In the genomic region with DNA sequence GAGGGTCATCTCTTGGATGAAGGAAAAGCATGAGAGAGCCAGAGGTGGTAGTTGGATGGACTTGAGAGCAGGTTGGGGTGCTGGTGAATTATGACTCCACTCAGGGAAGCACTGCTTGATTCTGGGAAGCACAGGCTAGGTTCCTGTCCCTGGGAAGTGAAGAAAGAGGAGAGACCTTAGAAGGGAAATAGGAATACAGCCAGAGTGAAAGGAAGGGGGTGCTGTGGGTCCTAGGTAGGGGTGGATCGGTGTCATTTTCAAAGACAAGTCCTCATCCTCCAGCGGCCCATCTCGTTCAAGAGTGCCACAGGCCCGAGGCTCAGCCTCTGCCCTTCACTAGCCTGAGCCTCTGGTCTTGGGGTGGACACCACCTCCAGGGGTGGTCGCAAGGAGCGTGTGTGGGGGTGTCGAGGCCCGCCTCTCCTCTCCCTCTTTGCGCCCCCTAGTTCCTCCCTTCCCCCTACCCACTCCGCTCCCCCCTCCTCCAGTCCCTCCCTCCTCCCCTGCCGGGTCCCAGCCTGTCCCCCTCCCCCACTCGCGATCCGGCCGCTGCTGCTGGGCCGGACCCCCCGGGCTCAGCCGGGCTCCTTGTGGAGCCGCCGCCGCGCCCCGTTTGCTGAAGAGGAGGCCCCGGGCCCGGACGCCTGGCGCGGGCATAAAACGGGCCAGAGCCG, we compare ENCODE assay signal across 8 mouse cellular contexts. TPM values are rescaled to one million over a fixed set of nuclear protein-coding genes. Genes with fewer than 3 reads are reported as not detected.
DNase-seq lines count a peak whose midpoint lies in the region; ATAC-seq and TF ChIP-seq lines count a peak whose summit lies in the region.

No protein-coding gene starts in this region.

- peaks cover 32% of the 10 kb centered on the region for H3K27me3 ChIP-seq in kidney, embryonic 16.5 days (ENCODE audit: insufficient read depth, low read length)
- H3K27me3 ChIP-seq in liver, embryonic 12.5 days (replicated peaks): peaks cover 90% of the 10 kb centered on the region
- no peaks in the 10 kb centered on the region for H3K27me3 ChIP-seq in stomach, postnatal 0 days (ENCODE audit: control insufficient read depth, insufficient read depth, low read length)

- WGBS in kidney, embryonic 16.5 days: 0% methylated on average over 28 of the region's 30 CpGs
- WGBS in liver, embryonic 12.5 days (ENCODE audit: insufficient replicate concordance): 3% methylated on average over 30 of the region's 30 CpGs
- 2% methylated on average over 15 of the region's 30 CpGs for WGBS in stomach, postnatal 0 days

- peaks cover 28% of the 10 kb centered on the region for H3K4me1 ChIP-seq in kidney, embryonic 16.5 days (ENCODE audit: insufficient read depth, low read length)
- no peaks in the 10 kb centered on the region for H3K4me1 ChIP-seq in embryonic fibroblast, embryonic 13.5 days (ENCODE audit: control insufficient read depth, insufficient read depth, low read length)
- peaks cover 21% of the 10 kb centered on the region for H3K4me1 ChIP-seq in liver, embryonic 12.5 days
- H3K4me1 ChIP-seq in stomach, postnatal 0 days (replicated peaks; ENCODE audit: control insufficient read depth, insufficient read depth): no peaks in the 10 kb centered on the region

- peak overlapping the region; percentile 100 for H3K4me2 ChIP-seq in kidney, embryonic 16.5 days (replicated peaks; ENCODE audit: low read depth, low read length)
- peak overlapping the region; percentile 73 for H3K4me2 ChIP-seq in liver, embryonic 12.5 days
- peak overlapping the region; percentile 98 for H3K4me2 ChIP-seq in stomach, postnatal 0 days (replicated peaks; ENCODE audit: low read depth)

- DNase-seq in kidney, postnatal 25 days: no peak
- peak; percentile 60 for DNase-seq in brain, adult 2 months (ENCODE audit: low read depth, low spot score)
- no peak for DNase-seq in stomach, postnatal 0 days (ENCODE audit: low spot score)
- DNase-seq in ovary, postnatal 14 days (ENCODE audit: low spot score): no peak

- no peaks in the 10 kb centered on the region for H3K9me3 ChIP-seq in kidney, embryonic 16.5 days (ENCODE audit: low read length)
- H3K9me3 ChIP-seq in liver, embryonic 12.5 days (replicated peaks): no peaks in the 10 kb centered on the region
- H3K9me3 ChIP-seq in stomach, postnatal 0 days (ENCODE audit: control insufficient read depth, low read length): no peaks in the 10 kb centered on the region

- H3K27ac ChIP-seq in kidney, embryonic 16.5 days (ENCODE audit: low read length): peak overlapping the region; percentile 80
- no peak overlapping the region for H3K27ac ChIP-seq in embryonic fibroblast, embryonic 13.5 days (ENCODE audit: insufficient read depth, low read length)
- H3K27ac ChIP-seq in liver, embryonic 12.5 days: no peak overlapping the region
- peak overlapping the region; percentile 86 for H3K27ac ChIP-seq in stomach, postnatal 0 days (replicated peaks)

- peak overlapping the region; percentile 80 for H3K9ac ChIP-seq in kidney, embryonic 16.5 days (replicated peaks; ENCODE audit: low read length)
- H3K9ac ChIP-seq in liver, embryonic 12.5 days: peak overlapping the region; percentile 52
- H3K9ac ChIP-seq in stomach, postnatal 0 days (ENCODE audit: low read length): peak overlapping the region; percentile 74

- peak overlapping the region; percentile 68 for H3K4me3 ChIP-seq in kidney, embryonic 16.5 days (ENCODE audit: low read length)
- H3K4me3 ChIP-seq in embryonic fibroblast, embryonic 13.5 days (ENCODE audit: insufficient read depth, low read length): peak overlapping the region; percentile 44; the same call in 1 of the 2 replicates
- peak overlapping the region; percentile 51 for H3K4me3 ChIP-seq in liver, embryonic 12.5 days
- peak overlapping the region; percentile 62 for H3K4me3 ChIP-seq in stomach, postnatal 0 days (ENCODE audit: low read depth, low read length)

- TF ChIP-seq CTCF in embryonic fibroblast, embryonic 13.5 days (IDR thresholded peaks at IDR 0.05; ENCODE audit: borderline replicate concordance, insufficient read depth, low read length): no peak
- no peak; the same call in 1 of the 2 replicates for TF ChIP-seq CTCF in stomach, postnatal 0 days (IDR thresholded peaks at IDR 0.05; ENCODE audit: low read depth)

- ATAC-seq in kidney, embryonic 16.5 days (ENCODE audit: low FRiP score, low TSS enrichment): peak; percentile 53
- no peak for ATAC-seq in liver, embryonic 12.5 days
- peak; percentile 5; the same call in 1 of the 2 replicates for ATAC-seq in stomach, postnatal 0 days (ENCODE audit: low FRiP score, low TSS enrichment)
- no peak for ATAC-seq in CD4-positive, CD25-positive, alpha-beta regulatory T cell, adult 4 months

- no peaks in the 10 kb centered on the region for H3K36me3 ChIP-seq in kidney, embryonic 16.5 days (ENCODE audit: insufficient read depth, low read length)
- H3K36me3 ChIP-seq in liver, embryonic 12.5 days: no peaks in the 10 kb centered on the region
- H3K36me3 ChIP-seq in stomach, postnatal 0 days (ENCODE audit: control insufficient read depth, insufficient read depth, low read length): no peaks in the 10 kb centered on the region

- TF ChIP-seq POLR2A in embryonic fibroblast, embryonic 13.5 days (IDR thresholded peaks at IDR 0.05; ENCODE audit: low read depth, low read length): no peak; the same call in 1 of the 2 replicates

- TF ChIP-seq EP300 in stomach, postnatal 0 days (optimal IDR thresholded peaks at IDR 0.05): no peak

RNA-seq across cellular contexts. Expression of gene Chrd, which starts 0.5 kb away (rescaled TPM):
- polyA plus RNA-seq in kidney, embryonic 16.5 days (2015; fragmentation: Nextera tagmentation; extraction: Ambion mirVana): 5.4 and 5.9 TPM in 2 replicates
- polyA plus RNA-seq in embryonic fibroblast, embryonic 13.5 days (2011; ENCODE audit: insufficient read length, low read depth, missing spikeins): 3.8 and 7.3 TPM in 2 replicates
- polyA plus RNA-seq in liver, embryonic 12.5 days (2016; fragmentation: Nextera tagmentation; extraction: Ambion mirVana): 0.54 and 0.96 TPM in 2 replicates
- polyA plus RNA-seq in stomach, postnatal 0 days (2015; fragmentation: Nextera tagmentation; extraction: Ambion mirVana): 2.9 and 3.9 TPM in 2 replicates
- not detected for polyA plus RNA-seq in CD4-positive, CD25-positive, alpha-beta regulatory T cell, adult 4 months (2017; shearing (Covaris generic))

RNA-seq across cellular contexts. Expression of gene Thpo, which starts 1.9 kb away (rescaled TPM):
- polyA plus RNA-seq in kidney, embryonic 16.5 days (2015; fragmentation: Nextera tagmentation; extraction: Ambion mirVana): 1.2 and 2.0 TPM in 2 replicates
- 0.57 and 0.98 TPM in 2 replicates for polyA plus RNA-seq in embryonic fibroblast, embryonic 13.5 days (2011; ENCODE audit: insufficient read length, low read depth, missing spikeins)
- polyA plus RNA-seq in liver, embryonic 12.5 days (2016; fragmentation: Nextera tagmentation; extraction: Ambion mirVana): 2.7 and 2.8 TPM in 2 replicates
- 0.40 and 0.42 TPM in 2 replicates for polyA plus RNA-seq in stomach, postnatal 0 days (2015; fragmentation: Nextera tagmentation; extraction: Ambion mirVana)
- not detected for polyA plus RNA-seq in CD4-positive, CD25-positive, alpha-beta regulatory T cell, adult 4 months (2017; shearing (Covaris generic))

RNA-seq across cellular contexts. Expression of gene Clcn2, which starts 14.8 kb away (rescaled TPM):
- 18.7 and 20.1 TPM in 2 replicates for polyA plus RNA-seq in kidney, embryonic 16.5 days (2015; fragmentation: Nextera tagmentation; extraction: Ambion mirVana)
- polyA plus RNA-seq in embryonic fibroblast, embryonic 13.5 days (2011; ENCODE audit: insufficient read length, low read depth, missing spikeins): 7.0 and 7.9 TPM in 2 replicates
- 14.0 and 14.5 TPM in 2 replicates for polyA plus RNA-seq in liver, embryonic 12.5 days (2016; fragmentation: Nextera tagmentation; extraction: Ambion mirVana)
- polyA plus RNA-seq in stomach, postnatal 0 days (2015; fragmentation: Nextera tagmentation; extraction: Ambion mirVana): 8.4 and 10.7 TPM in 2 replicates
- 1 to 10 TPM; 1.4 to 1.7 TPM for polyA plus RNA-seq in CD4-positive, CD25-positive, alpha-beta regulatory T cell, adult 4 months (2017; shearing (Covaris generic))

RNA-seq across cellular contexts. Expression of gene Polr2h, which starts 14.9 kb away (rescaled TPM):
- 107 and 119 TPM in 2 replicates for polyA plus RNA-seq in kidney, embryonic 16.5 days (2015; fragmentation: Nextera tagmentation; extraction: Ambion mirVana)
- polyA plus RNA-seq in embryonic fibroblast, embryonic 13.5 days (2011; ENCODE audit: insufficient read length, low read depth, missing spikeins): 36.5 and 38.8 TPM in 2 replicates
- polyA plus RNA-seq in liver, embryonic 12.5 days (2016; fragmentation: Nextera tagmentation; extraction: Ambion mirVana): 66.1 and 68.4 TPM in 2 replicates
- 59.5 and 60.4 TPM in 2 replicates for polyA plus RNA-seq in stomach, postnatal 0 days (2015; fragmentation: Nextera tagmentation; extraction: Ambion mirVana)
- polyA plus RNA-seq in CD4-positive, CD25-positive, alpha-beta regulatory T cell, adult 4 months (2017; shearing (Covaris generic)): 10 to 100 TPM; 59.3 to 62.4 TPM

RNA-seq across cellular contexts. Expression of gene Fam131a, which starts 39.3 kb away (rescaled TPM):
- 7.6 and 8.0 TPM in 2 replicates for polyA plus RNA-seq in kidney, embryonic 16.5 days (2015; fragmentation: Nextera tagmentation; extraction: Ambion mirVana)
- polyA plus RNA-seq in embryonic fibroblast, embryonic 13.5 days (2011; ENCODE audit: insufficient read length, low read depth, missing spikeins): 7.7 and 9.9 TPM in 2 replicates
- 2.1 and 2.6 TPM in 2 replicates for polyA plus RNA-seq in liver, embryonic 12.5 days (2016; fragmentation: Nextera tagmentation; extraction: Ambion mirVana)
- polyA plus RNA-seq in stomach, postnatal 0 days (2015; fragmentation: Nextera tagmentation; extraction: Ambion mirVana): 6.7 and 7.0 TPM in 2 replicates
- polyA plus RNA-seq in CD4-positive, CD25-positive, alpha-beta regulatory T cell, adult 4 months (2017; shearing (Covaris generic)): under 1 TPM; 0.34 to 0.59 TPM

Comparison
In these comparisons a context has a peak if more than half of its experiments do, and no peak if none do; other contexts are left out.
1. ATAC-seq: peak in kidney, embryonic 16.5 days (single experiment) and stomach, postnatal 0 days (single experiment); none in liver, embryonic 12.5 days (single experiment) and CD4-positive, CD25-positive, alpha-beta regulatory T cell, adult 4 months (single experiment).
2. H3K27ac ChIP-seq: peak in kidney, embryonic 16.5 days (single experiment) and stomach, postnatal 0 days (single experiment); none in embryonic fibroblast, embryonic 13.5 days (single experiment) and liver, embryonic 12.5 days (single experiment).
3. Peak in every context shown above with its lines, with median percentiles within 50 percentile points of each other: H3K4me2 ChIP-seq, H3K4me3 ChIP-seq and H3K9ac ChIP-seq.